Mouse (Mus musculus) heart, adult 18-20 months (tissue): ENCODE measurements at regions not wholly inside any gene's neighbourhood (a gene's known extent, or its start where the extent isn't known, plus 50 kb on each side); places are given as distances from the start of the nearest gene placed in this dataset.
A peak's percentile ranks its signal among the peaks of the same experiment; 100 is the strongest.
"Not testable (repeated sequence)": the region's sequence is repeated elsewhere in the genome, so short reads cannot be mapped to it uniquely, and the experiment has no call there.

ENCODE experiments used
- DNase-seq, 2 experiments: peaks; one replicate each; pipeline ENCODE4 v3.0.0; 2021 to 2022; ENCODE audit warnings: mixed read lengths in 1 of 2

GRCm38 (mm10) chr8:126877039-126877365, 68.6 kb downstream of the Tomm20 start:
- DNase-seq: no peak

GRCm38 (mm10) chr8:126876300-126877038, 69.2 kb downstream of the Tomm20 start:
- DNase-seq: peak in 1 of 2 experiments; percentile 13

GRCm38 (mm10) chr8:126875491-126876155, 70.0 kb downstream of the Tomm20 start:
- DNase-seq: no peak

GRCm38 (mm10) chr8:126874846-126875245, 70.8 kb downstream of the Tomm20 start:
- DNase-seq: no peak

GRCm38 (mm10) chr8:126874126-126874730, 71.4 kb downstream of the Tomm20 start:
- no peak for DNase-seq

- no peak for DNase-seq
Observed at GRCm38 (mm10) chr8:126873306-126873705, 72.3 kb downstream of the Tomm20 start.

- peak; percentile 72 to 90 for DNase-seq
Observed at GRCm38 (mm10) chr8:126872574-126872973, 73.1 kb downstream of the Tomm20 start.

GRCm38 (mm10) chr8:126872133-126872532, 73.5 kb downstream of the Tomm20 start:
- DNase-seq: no peak

- peak in 1 of 2 experiments; percentile 59 for DNase-seq
Observed at GRCm38 (mm10) chr8:126869464-126869850, 76.2 kb downstream of the Tomm20 start.

- DNase-seq: peak in 1 of 2 experiments; percentile 56
Observed at GRCm38 (mm10) chr8:126868831-126869463, 76.7 kb downstream of the Tomm20 start.

- no peak for DNase-seq
Observed at GRCm38 (mm10) chr8:126867121-126867988, 78.3 kb downstream of the Tomm20 start.

- DNase-seq: no peak
Observed at GRCm38 (mm10) chr8:126864314-126864948, 81.2 kb downstream of the Tomm20 start.

GRCm38 (mm10) chr8:126863661-126864060, 82.0 kb downstream of the Tomm20 start:
- DNase-seq: not testable (repeated sequence)

GRCm38 (mm10) chr8:126861754-126862153, 83.9 kb downstream of the Tomm20 start:
- no peak for DNase-seq

- no peak for DNase-seq
Observed at GRCm38 (mm10) chr8:126860630-126861029, 85.0 kb downstream of the Tomm20 start.

GRCm38 (mm10) chr8:126859706-126860424, 85.8 kb downstream of the Tomm20 start:
- DNase-seq: no peak

GRCm38 (mm10) chr8:126857307-126858203, 88.1 kb downstream of the Tomm20 start:
- DNase-seq: no peak

GRCm38 (mm10) chr8:126855914-126856313, 89.7 kb downstream of the Tomm20 start:
- no peak for DNase-seq

- DNase-seq: no peak
Observed at GRCm38 (mm10) chr8:126855056-126855609, 90.5 kb downstream of the Tomm20 start.
